Mouse (Mus musculus) thymus, adult 2 months (tissue): ENCODE results near the gene Tubb3. TPM values are rescaled to one million over a fixed set of nuclear protein-coding genes. Genes with fewer than 3 reads are reported as not detected.

Source experiments
- DNase-seq: peaks from one replicate; pipeline ENCODE4 v3.0.0; 2021
- H3K27ac ChIP-seq: fragments of 200-500 bp; 2 replicates; pipeline ENCODE4 v1.5.1; 2012; ENCODE audit warnings: low read length, control low read depth; ENCODE audit not compliant: control insufficient read depth, insufficient read depth
- H3K27me3 ChIP-seq: fragments of 200-500 bp; 2 replicates; pipeline ENCODE4 v1.6.1; 2012; ENCODE audit warnings: mild to moderate bottlenecking, low read length, moderate library complexity, mixed read lengths; ENCODE audit not compliant: control insufficient read depth, insufficient read depth
- H3K36me3 ChIP-seq: fragments of 200-500 bp; 2 replicates; pipeline ENCODE4 v1.6.1; 2012; ENCODE audit warnings: mild to moderate bottlenecking, low read length, moderate library complexity; ENCODE audit not compliant: control insufficient read depth, insufficient read depth
- H3K4me1 ChIP-seq: fragments of 200-500 bp; replicated peaks from 2 replicates; pipeline ENCODE4 v1.6.1; 2012; ENCODE audit warnings: low read length; ENCODE audit not compliant: control insufficient read depth, insufficient read depth
- H3K4me3 ChIP-seq: fragments of 200-500 bp; 2 replicates; pipeline ENCODE4 v1.5.1; 2012; ENCODE audit warnings: mild to moderate bottlenecking, low read length, control low read depth, moderate library complexity; ENCODE audit not compliant: control insufficient read depth, insufficient read depth
- CTCF ChIP-seq: fragments of 200-500 bp; IDR thresholded peaks from 2 replicates; pipeline ENCODE4 v1.5.1; 2012; ENCODE audit warnings: mild to moderate bottlenecking, control low read depth, low read length, moderate library complexity, borderline replicate concordance; ENCODE audit not compliant: control insufficient read depth, poor library complexity, insufficient read depth; ENCODE audit errors: extremely low read depth
- POLR2A ChIP-seq: fragments of 200-500 bp; IDR thresholded peaks from 2 replicates; pipeline ENCODE4 v1.6.1; 2012; ENCODE audit warnings: mild to moderate bottlenecking, low read length, control low read depth, moderate library complexity; ENCODE audit not compliant: control insufficient read depth, poor library complexity, insufficient read depth; ENCODE audit errors: extremely low read depth
- WGBS: fragments of 180-500 bp; shearing (Covaris S2); methylation state at CpG from one replicate; pipeline ENCODE4 v1.1.7; 2018; 5-methylcytosine and 5-hydroxymethylcytosine counted together
- polyA plus RNA-seq: library from polyadenylated mRNA; depleted of rRNA; stranded (reverse); fragments of >200 nt; gene quantifications from 2 replicates; pipeline ENCODE4 v1.2.3, GENCODE M21; 2012

Gene Tubb3
- polyA plus RNA-seq, 1 experiment, result 19.4 TPM

DNA sequence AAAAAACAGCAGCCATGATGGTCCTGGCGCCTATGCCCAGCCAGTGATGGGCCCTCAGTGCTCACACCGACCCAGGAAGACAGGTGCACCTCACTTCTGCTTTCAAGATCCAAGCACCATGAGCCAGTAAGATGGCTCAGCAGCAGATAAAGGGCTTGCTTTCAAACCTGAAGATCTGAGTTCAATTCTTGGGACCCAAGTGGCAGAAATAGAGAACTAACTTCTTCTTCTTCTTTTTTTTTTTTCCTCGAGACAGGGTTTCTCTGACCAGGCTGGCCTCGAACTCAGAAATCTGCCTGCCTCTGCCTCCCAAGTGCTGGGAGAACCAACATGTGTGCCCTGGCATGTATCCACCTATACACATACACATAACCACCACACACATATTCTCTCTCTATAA lies 8.5 kb downstream of the Tubb3 start:
- Histone ChIP-seq H3K4me1 (no peaks in the 10 kb centered on the region), H3K4me3 (no peak overlapping the region), H3K36me3 (no peaks in the 10 kb centered on the region), H3K27me3 (no peaks in the 10 kb centered on the region), H3K27ac (no peak overlapping the region)
- no peak for DNase-seq
- TF ChIP-seq CTCF, result no peak
- 61% methylated on average over 4 of the region's 4 CpGs for WGBS

DNA sequence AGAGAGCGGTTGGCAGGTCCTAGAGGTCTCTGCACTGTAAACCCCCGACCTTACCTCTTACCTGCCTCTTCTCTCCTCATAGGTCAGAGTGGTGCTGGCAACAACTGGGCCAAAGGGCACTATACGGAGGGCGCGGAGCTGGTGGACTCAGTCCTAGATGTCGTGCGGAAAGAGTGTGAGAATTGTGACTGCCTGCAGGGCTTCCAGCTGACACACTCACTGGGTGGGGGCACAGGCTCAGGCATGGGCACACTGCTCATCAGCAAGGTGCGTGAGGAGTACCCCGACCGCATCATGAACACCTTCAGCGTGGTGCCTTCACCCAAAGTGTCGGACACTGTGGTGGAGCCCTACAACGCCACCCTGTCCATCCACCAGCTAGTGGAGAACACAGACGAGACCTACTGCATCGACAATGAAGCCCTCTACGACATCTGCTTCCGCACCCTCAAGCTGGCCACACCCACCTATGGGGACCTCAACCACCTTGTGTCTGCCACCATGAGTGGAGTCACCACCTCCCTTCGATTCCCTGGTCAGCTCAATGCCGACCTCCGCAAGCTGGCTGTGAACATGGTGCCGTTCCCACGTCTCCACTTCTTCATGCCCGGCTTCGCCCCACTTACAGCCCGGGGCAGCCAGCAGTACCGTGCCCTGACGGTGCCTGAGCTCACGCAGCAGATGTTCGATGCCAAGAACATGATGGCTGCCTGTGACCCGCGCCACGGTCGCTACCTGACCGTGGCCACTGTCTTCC lies 9.5 kb downstream of the Tubb3 start:
- WGBS, result 96% methylated on average over 34 of the region's 34 CpGs
- TF ChIP-seq CTCF, result no peak
- no peak for TF ChIP-seq POLR2A
- no peak overlapping the region for H3K4me3 ChIP-seq
- no peak for DNase-seq
- H3K36me3 ChIP-seq, result no peaks in the 10 kb centered on the region
- no peaks in the 10 kb centered on the region for H3K4me1 ChIP-seq
- H3K27ac ChIP-seq, result no peak overlapping the region
- H3K27me3 ChIP-seq, result no peaks in the 10 kb centered on the region

GRCm38 (mm10) chr8:123421325-123421724 lies 10.1 kb downstream of the Tubb3 start:
- no peaks in the 10 kb centered on the region for H3K36me3 ChIP-seq
- no peak overlapping the region for H3K27ac ChIP-seq
- no peak for DNase-seq
- H3K4me3 ChIP-seq, result no peak overlapping the region
- H3K4me1 ChIP-seq, result no peaks in the 10 kb centered on the region
- TF ChIP-seq POLR2A (no peak), CTCF (no peak)
- H3K27me3 ChIP-seq, result no peaks in the 10 kb centered on the region
- WGBS, result 95% methylated on average over 19 of the region's 19 CpGs

GRCm38 (mm10) chr8:123422056-123422780 lies 11.0 kb downstream of the Tubb3 start:
- Histone ChIP-seq H3K4me1 (no peaks in the 10 kb centered on the region), H3K27me3 (no peaks in the 10 kb centered on the region), H3K36me3 (no peaks in the 10 kb centered on the region), H3K4me3 (no peak overlapping the region), H3K27ac (no peak overlapping the region)
- no peak for TF ChIP-seq POLR2A
- peak; percentile 69; the same call in 1 of the 2 replicates for TF ChIP-seq CTCF
- peak; percentile 71 for DNase-seq
- WGBS, result 29% methylated on average over 17 of the region's 17 CpGs

- Histone ChIP-seq H3K27me3 (no peaks in the 10 kb centered on the region), H3K27ac (no peak overlapping the region), H3K36me3 (no peaks in the 10 kb centered on the region), H3K4me1 (no peaks in the 10 kb centered on the region), H3K4me3 (no peak overlapping the region)
- DNase-seq, result no peak
- 68% methylated on average over 3 of the region's 3 CpGs for WGBS
- no peak for TF ChIP-seq POLR2A
- TF ChIP-seq CTCF, result no peak
Measured at GRCm38 (mm10) chr8:123422781-123423159, 11.5 kb downstream of the Tubb3 start.

DNA sequence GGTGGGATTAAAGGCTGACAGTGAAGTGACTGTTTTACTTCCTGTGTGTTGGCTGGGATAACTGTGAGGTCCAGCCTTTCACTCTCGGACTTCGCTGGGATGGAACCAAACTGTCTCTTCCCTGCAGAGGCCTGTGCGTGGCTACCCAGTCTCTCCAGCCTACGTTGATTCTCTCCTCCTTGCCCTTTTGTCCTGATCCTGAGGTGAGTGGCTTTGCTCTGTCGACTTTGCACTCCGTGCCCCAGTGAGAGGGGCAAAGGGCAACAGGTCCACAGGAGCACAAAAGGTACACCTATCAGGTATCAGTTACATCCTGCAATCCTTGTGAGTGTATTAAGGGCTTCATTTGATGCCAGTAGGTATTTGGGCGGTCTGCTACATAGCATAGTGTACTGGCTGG lies 12.2 kb downstream of the Tubb3 start, which contains the start of gene Def8:
Def8 (plus strand) TSS at position 87 of the 400 bp plus-strand sequence.
- 92% methylated on average over 7 of the region's 7 CpGs for WGBS
- no peak within 1 kb of the TSS for H3K27ac ChIP-seq
- H3K36me3 ChIP-seq, result no peaks in the 10 kb centered on the region
- H3K4me3 ChIP-seq, result no peak within 1 kb of the TSS
- H3K27me3 ChIP-seq, result no peaks in the 10 kb centered on the region
- no peak for DNase-seq
- TF ChIP-seq CTCF (no peak), POLR2A (no peak)
- no peaks in the 10 kb centered on the region for H3K4me1 ChIP-seq
